Mouse (Mus musculus): Measurements from ENCODE around the gene Sf1. TPM values are rescaled to one million over a fixed set of nuclear protein-coding genes. Genes with fewer than 3 reads are reported as not detected.
A peak's percentile ranks its signal among the peaks of the same experiment; 100 is the strongest.

Sf1 gene
- polyA plus RNA-seq, 1 experiment from 2014 or later: 119 TPM

GRCm38 (mm10) chr19:6343066-6343925, 20.2 kb upstream of the Sf1 start:
- H3K9me3 ChIP-seq: no peaks in the 10 kb centered on the region
- H3K4me1 ChIP-seq: peaks cover 12% of the 10 kb centered on the region
- H3K27me3 ChIP-seq: no peaks in the 10 kb centered on the region
- H3K4me3 ChIP-seq: no peak overlapping the region
- no peak overlapping the region for H3K27ac ChIP-seq (replicated peaks)
- H3K9ac ChIP-seq (replicated peaks): no peak overlapping the region
- 86% methylated on average over 19 of the region's 19 CpGs for WGBS
- no peak for ATAC-seq (replicated peaks)
- H3K36me3 ChIP-seq: peaks cover 68% of the 10 kb centered on the region
- H3K4me2 ChIP-seq (replicated peaks): no peak overlapping the region

- Histone ChIP-seq H3K36me3 (peaks cover 62% of the 10 kb centered on the region), H3K27me3 (no peaks in the 10 kb centered on the region), H3K4me2 (replicated peaks) (no peak overlapping the region), H3K27ac (replicated peaks) (no peak overlapping the region), H3K9ac (replicated peaks) (no peak overlapping the region), H3K9me3 (no peaks in the 10 kb centered on the region), H3K4me3 (no peak overlapping the region), H3K4me1 (peaks cover 12% of the 10 kb centered on the region)
- no peak for ATAC-seq (replicated peaks)
- 91% methylated on average over 5 of the region's 5 CpGs for WGBS
These were observed 19.5 kb upstream of the Sf1 start for GRCm38 (mm10) chr19:6343996-6344395.

GRCm38 (mm10) chr19:6346023-6346422, 17.5 kb upstream of the Sf1 start:
- Histone ChIP-seq H3K4me1 (peaks cover 5% of the 10 kb centered on the region), H3K9me3 (no peaks in the 10 kb centered on the region), H3K9ac (replicated peaks) (no peak overlapping the region), H3K36me3 (peaks cover 50% of the 10 kb centered on the region), H3K4me2 (replicated peaks) (no peak overlapping the region), H3K4me3 (no peak overlapping the region), H3K27ac (replicated peaks) (no peak overlapping the region), H3K27me3 (no peaks in the 10 kb centered on the region)
- ATAC-seq (replicated peaks): no peak
- 90% methylated on average over 5 of the region's 5 CpGs for WGBS

GRCm38 (mm10) chr19:6346661-6347060, 16.8 kb upstream of the Sf1 start:
- H3K4me1 ChIP-seq: no peaks in the 10 kb centered on the region
- no peaks in the 10 kb centered on the region for H3K9me3 ChIP-seq
- ATAC-seq (replicated peaks): no peak
- H3K27ac ChIP-seq (replicated peaks): no peak overlapping the region
- no peaks in the 10 kb centered on the region for H3K27me3 ChIP-seq
- no peak overlapping the region for H3K4me2 ChIP-seq (replicated peaks)
- WGBS: 84% methylated on average over 10 of the region's 10 CpGs
- no peak overlapping the region for H3K4me3 ChIP-seq
- no peak overlapping the region for H3K9ac ChIP-seq (replicated peaks)
- peaks cover 50% of the 10 kb centered on the region for H3K36me3 ChIP-seq

- peaks cover 47% of the 10 kb centered on the region for H3K36me3 ChIP-seq
- no peaks in the 10 kb centered on the region for H3K9me3 ChIP-seq
- H3K27ac ChIP-seq (replicated peaks): no peak overlapping the region
- no peaks in the 10 kb centered on the region for H3K27me3 ChIP-seq
- no peak for ATAC-seq (replicated peaks)
- no peak overlapping the region for H3K9ac ChIP-seq (replicated peaks)
- 91% methylated on average over 4 of the region's 4 CpGs for WGBS
- H3K4me3 ChIP-seq: no peak overlapping the region
- no peak overlapping the region for H3K4me2 ChIP-seq (replicated peaks)
- no peaks in the 10 kb centered on the region for H3K4me1 ChIP-seq
These were observed 15.9 kb upstream of the Sf1 start for GRCm38 (mm10) chr19:6347615-6348014.

GRCm38 (mm10) chr19:6348717-6349116, 14.8 kb upstream of the Sf1 start:
- ATAC-seq (replicated peaks): no peak
- no peak overlapping the region for H3K9ac ChIP-seq (replicated peaks)
- no peak overlapping the region for H3K4me3 ChIP-seq
- no peak overlapping the region for H3K4me2 ChIP-seq (replicated peaks)
- 85% methylated on average over 9 of the region's 9 CpGs for WGBS
- no peaks in the 10 kb centered on the region for H3K4me1 ChIP-seq
- H3K27ac ChIP-seq (replicated peaks): no peak overlapping the region
- no peaks in the 10 kb centered on the region for H3K27me3 ChIP-seq
- peaks cover 49% of the 10 kb centered on the region for H3K36me3 ChIP-seq
- no peaks in the 10 kb centered on the region for H3K9me3 ChIP-seq

GRCm38 (mm10) chr19:6349215-6349983, 14.1 kb upstream of the Sf1 start:
- Histone ChIP-seq H3K27ac (replicated peaks) (no peak overlapping the region), H3K4me2 (replicated peaks) (no peak overlapping the region), H3K4me3 (no peak overlapping the region), H3K27me3 (no peaks in the 10 kb centered on the region), H3K9me3 (no peaks in the 10 kb centered on the region), H3K36me3 (peaks cover 49% of the 10 kb centered on the region), H3K9ac (replicated peaks) (no peak overlapping the region), H3K4me1 (no peaks in the 10 kb centered on the region)
- ATAC-seq (replicated peaks): no peak
- WGBS: 62% methylated on average over 14 of the region's 14 CpGs

- Histone ChIP-seq H3K27me3 (no peaks in the 10 kb centered on the region), H3K4me1 (no peaks in the 10 kb centered on the region), H3K9me3 (no peaks in the 10 kb centered on the region), H3K4me2 (replicated peaks) (no peak overlapping the region), H3K4me3 (no peak overlapping the region), H3K27ac (replicated peaks) (no peak overlapping the region), H3K36me3 (peaks cover 32% of the 10 kb centered on the region), H3K9ac (replicated peaks) (no peak overlapping the region)
- 58% methylated on average over 14 of the region's 14 CpGs for WGBS
- ATAC-seq (replicated peaks): no peak
These were observed 11.9 kb upstream of the Sf1 start for GRCm38 (mm10) chr19:6351431-6352106.

GRCm38 (mm10) chr19:6352107-6352505, 11.4 kb upstream of the Sf1 start:
- no peak for ATAC-seq (replicated peaks)
- Histone ChIP-seq H3K9ac (replicated peaks) (no peak overlapping the region), H3K27me3 (no peaks in the 10 kb centered on the region), H3K36me3 (peaks cover 26% of the 10 kb centered on the region), H3K9me3 (no peaks in the 10 kb centered on the region), H3K4me1 (no peaks in the 10 kb centered on the region), H3K27ac (replicated peaks) (no peak overlapping the region), H3K4me2 (replicated peaks) (no peak overlapping the region), H3K4me3 (no peak overlapping the region)
- WGBS: 89% methylated on average over 2 of the region's 2 CpGs

- no peak for ATAC-seq (replicated peaks)
- H3K9ac ChIP-seq (replicated peaks): no peak overlapping the region
- H3K4me3 ChIP-seq: no peak overlapping the region
- no peak overlapping the region for H3K27ac ChIP-seq (replicated peaks)
- H3K4me2 ChIP-seq (replicated peaks): no peak overlapping the region
- H3K4me1 ChIP-seq: no peaks in the 10 kb centered on the region
- WGBS: 80% methylated on average over 7 of the region's 7 CpGs
- no peaks in the 10 kb centered on the region for H3K9me3 ChIP-seq
- H3K36me3 ChIP-seq: peaks cover 17% of the 10 kb centered on the region
- no peaks in the 10 kb centered on the region for H3K27me3 ChIP-seq
These were observed 9.5 kb upstream of the Sf1 start for GRCm38 (mm10) chr19:6354030-6354429.

GRCm38 (mm10) chr19:6361291-6361690, 2.2 kb upstream of the Sf1 start:
- Histone ChIP-seq H3K4me1 (peaks cover 25% of the 10 kb centered on the region), H3K27ac (replicated peaks) (no peak overlapping the region), H3K9me3 (no peaks in the 10 kb centered on the region), H3K9ac (replicated peaks) (no peak overlapping the region), H3K4me3 (no peak overlapping the region), H3K27me3 (no peaks in the 10 kb centered on the region), H3K4me2 (replicated peaks) (no peak overlapping the region), H3K36me3 (peaks cover 9% of the 10 kb centered on the region)
- ATAC-seq (replicated peaks): no peak
- WGBS: 96% methylated on average over 3 of the region's 3 CpGs

GRCm38 (mm10) chr19:6363091-6363410, 439 bp upstream of the Sf1 start:
- peaks cover 27% of the 10 kb centered on the region for H3K36me3 ChIP-seq
- peak overlapping the region; percentile 53 for H3K4me2 ChIP-seq (replicated peaks)
- peak overlapping the region; percentile 98 for H3K27ac ChIP-seq (replicated peaks)
- peak overlapping the region; percentile 42 for H3K9ac ChIP-seq (replicated peaks)
- ATAC-seq (replicated peaks): no peak
- H3K27me3 ChIP-seq: no peaks in the 10 kb centered on the region
- H3K9me3 ChIP-seq: no peaks in the 10 kb centered on the region
- WGBS: under 1% methylated on average over 11 of the region's 11 CpGs
- H3K4me1 ChIP-seq: peaks cover 38% of the 10 kb centered on the region
- H3K4me3 ChIP-seq: peak overlapping the region; percentile 90

All from forebrain, embryonic 15.5 days (tissue).